Mouse (Mus musculus): ENCODE results near the gene Hagh.

DNA sequence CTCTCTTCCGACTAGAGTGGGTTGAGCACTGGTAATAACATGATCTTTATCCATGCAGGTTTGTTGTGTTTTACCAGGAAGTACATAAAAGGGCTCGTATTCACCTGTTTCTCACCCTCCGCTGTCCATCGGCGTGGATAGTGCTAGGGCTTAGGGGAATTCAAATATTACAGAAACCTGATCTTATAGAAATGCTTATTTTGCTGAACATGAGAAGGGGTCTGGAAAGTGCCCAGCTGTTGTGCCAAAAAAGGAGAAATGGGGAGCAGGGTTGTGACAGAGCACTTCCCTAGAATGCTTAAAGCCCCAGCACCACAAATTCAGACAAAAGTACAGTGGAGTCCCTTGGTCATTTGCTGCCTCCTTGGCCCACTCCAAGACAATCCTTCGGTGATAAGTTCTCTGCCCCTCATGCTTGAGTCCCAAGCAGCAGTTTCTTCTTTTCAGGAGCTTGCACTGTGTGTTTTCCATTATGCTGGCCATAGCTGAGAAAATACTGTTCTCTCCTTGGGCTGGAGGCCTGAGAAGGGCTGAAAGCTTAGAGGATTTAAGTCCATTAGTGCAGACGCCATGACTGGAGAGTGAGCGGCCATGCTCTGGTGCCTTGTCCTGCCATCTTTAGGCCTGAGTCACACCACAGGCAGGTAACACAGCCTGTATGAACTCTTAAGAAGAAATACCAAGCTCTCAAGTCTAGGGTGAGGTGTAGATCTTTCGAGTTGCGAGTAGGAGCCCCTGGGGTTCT is 11.6 kb downstream of the Hagh start:
- TF ChIP-seq POLR2A (IDR thresholded peaks at IDR 0.05; ENCODE audit: extremely low read depth, insufficient read depth, low read length): no peak
- TF ChIP-seq CTCF (IDR thresholded peaks at IDR 0.05; ENCODE audit: low read depth, low read length): no peak

All from liver, adult 2 months (tissue).